Mouse (Mus musculus) embryo, embryonic 11 days (tissue): ENCODE measurements at regions not wholly inside any gene's neighbourhood (a gene's known extent, or its start where the extent isn't known, plus 50 kb on each side); places are given as distances from the start of the nearest gene placed in this dataset.

Experiments
- DNase-seq: peaks from one replicate; pipeline ENCODE4 v3.0.0-alpha.2; 2015

DNA sequence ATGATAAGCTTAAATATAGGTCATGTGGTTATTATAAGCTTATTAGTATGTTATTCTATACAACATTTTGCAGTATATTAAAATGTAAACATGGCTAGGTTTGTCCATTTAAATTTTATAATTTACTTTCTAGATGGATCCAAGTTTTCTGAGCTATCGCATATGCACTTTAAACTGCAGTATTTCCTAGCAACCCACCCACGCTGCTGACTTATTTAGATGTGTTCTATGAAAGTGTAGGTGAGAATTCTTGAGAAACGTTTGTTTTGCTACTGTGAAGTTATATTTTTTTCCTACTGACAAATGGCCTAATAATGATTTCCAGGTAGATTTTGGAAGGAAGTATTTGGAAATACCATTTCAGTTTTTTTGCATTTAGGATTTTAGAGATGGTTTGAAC is 308.0 kb downstream of the Gbe1 start:
- DNase-seq = no peak

DNA sequence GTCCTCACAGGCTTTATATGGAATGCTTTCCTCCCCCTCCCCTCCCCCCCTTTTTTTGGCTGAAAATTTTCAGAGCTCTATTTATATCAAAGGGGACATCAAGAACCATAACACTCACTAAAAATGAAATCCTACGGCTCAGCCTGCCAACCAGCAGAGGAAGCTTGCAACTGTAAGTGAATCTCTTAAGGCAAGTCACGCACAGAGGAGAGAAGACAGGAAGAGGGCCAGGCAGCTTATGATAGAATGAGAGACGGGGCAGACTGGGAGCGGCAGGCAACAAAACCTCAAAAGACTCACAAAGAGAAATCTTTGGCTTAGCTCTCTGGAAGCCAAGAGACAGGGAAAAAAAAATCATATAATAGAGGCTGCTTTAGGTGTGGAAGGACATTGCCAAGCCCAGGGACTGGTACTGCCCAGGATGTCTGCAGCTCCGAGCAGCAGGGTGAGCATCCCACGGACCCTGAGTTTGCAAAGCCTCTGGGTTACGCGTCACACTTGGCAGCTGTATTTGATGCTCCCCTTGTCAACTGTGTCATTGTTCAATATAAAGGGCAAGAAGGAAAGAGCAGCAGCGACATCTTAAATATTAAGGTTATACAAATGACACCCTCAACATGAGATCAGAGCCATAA is 330.0 kb downstream of the Gbe1 start:
- DNase-seq = no peak

DNA sequence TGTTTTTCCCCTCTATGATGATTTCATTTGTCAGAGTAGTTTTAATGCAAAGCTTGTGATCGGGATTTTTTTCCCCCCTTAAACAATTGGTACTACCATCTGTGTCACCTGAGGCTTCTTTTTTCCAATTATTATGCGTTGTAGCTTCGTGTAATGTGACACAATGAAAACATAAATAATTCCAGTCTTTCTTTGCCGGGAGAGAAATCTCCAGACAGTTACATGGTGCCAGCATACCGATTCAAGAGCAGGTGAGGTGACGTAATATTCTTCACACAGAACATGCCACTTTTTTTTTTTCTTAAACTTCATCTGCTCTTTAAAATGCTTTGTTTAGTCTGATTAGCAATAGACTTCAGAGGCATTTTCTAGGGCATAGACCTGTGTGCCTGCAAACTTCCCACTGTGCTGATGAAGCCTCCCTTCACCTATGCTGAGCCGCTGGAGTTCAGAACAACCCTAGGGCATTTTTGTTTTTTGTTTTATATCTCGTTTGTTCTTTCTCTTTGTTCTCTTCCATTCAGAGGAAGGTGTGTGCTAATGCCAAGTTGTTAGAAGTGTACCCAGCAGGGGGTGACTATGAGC is 331.0 kb downstream of the Gbe1 start:
- DNase-seq = no peak

DNA sequence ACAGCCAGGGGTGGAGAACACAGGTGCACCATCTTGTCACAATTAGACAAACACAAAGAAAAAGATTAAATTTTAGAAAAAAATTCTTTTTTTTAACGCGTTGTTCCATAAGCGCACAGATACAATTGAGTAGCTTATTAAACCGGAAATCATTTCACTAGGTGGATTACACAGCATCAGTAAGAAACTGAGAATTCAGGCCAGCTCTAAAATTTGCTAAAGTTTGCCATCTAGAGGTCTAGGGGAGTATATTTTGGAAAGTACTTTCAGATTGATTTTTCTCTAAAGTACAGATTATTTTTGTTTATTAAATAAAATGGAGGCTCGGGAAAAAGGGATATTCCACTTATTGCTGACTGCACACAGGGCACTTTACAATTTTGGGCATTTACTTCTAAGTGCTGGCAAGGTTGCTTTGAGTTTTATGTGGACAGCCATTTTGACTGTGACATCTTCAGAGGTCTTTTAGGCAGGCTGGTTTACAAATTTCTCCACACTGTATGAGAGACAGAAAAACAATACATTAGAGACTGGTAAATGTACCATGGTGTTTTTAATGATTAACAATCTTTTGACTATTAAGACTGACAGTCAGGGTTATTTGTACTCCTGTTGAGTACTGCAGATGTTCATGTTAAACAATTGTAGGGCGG is 340.8 kb downstream of the Gbe1 start:
- peak; percentile 34 for DNase-seq

DNA sequence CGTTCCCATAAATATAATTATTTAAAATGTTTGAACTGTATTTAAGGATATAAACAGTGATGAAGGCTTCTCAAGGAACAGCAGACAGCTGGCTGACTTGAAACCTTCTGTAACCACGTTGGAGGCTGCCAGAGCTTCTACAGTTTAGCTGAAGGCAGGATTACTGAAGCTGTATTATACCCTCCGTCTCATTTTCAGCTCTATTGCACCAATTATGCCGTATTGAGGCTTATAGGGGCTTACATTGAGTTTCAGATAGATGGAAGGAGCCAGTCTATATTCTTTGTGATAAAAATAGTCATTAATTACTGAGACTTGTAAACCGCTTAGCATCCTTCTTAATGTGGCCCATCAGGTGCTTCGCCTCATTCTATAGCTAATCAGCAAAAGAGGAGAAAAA is 376.1 kb downstream of the Gbe1 start:
- no peak for DNase-seq

DNA sequence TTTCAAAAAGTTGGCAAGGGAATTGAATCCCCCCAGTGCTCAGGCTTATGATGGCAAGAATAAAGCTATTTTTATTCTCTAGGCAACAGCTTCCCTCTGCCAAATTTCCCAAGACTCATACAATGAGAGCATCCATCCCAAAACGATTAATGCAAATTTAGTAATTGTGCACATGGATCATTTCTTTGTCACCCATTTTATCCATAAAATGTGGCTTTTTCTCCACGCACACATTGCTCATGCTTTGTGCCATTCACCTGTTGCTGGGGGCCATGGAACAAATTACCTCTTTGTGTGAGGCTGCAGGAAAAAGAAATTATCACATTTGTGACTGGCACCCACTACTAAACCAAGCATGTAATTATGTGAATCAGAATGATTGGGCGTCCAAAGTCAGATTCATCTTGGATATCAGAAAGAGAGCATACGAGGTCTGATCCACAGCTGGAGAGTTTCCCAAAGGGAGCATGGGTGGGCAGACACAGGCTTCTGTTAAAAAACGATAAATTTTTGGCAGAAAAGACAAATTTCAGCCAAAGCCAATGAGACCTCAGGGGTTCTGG is 411.1 kb downstream of the Gbe1 start:
- peak; percentile 16 for DNase-seq

DNA sequence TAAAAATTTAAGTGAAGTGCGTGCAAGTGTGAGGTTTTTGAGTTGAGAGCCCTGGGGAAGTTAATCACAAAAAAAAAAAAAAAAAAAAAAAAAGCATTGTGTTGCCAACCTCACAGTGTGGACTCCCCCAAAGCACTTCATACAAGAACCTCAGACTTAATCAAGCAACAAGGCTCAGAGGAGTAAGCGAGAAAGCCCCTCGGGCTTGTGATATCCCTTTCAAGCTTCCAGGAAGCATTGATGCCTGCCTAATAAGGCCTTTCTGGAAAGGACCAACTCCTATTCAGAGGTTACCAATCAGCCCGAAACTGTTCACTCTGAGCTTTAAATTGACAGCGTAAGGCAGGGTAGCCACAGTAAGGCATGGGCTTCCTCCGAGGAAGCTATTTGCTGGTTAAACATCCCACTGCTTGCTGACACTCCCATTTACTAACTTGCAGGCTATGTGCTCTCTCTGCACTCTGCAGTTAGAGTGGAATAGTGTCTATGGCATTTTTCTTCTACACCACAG is 411.6 kb downstream of the Gbe1 start:
- peak; percentile 50 for DNase-seq

DNA sequence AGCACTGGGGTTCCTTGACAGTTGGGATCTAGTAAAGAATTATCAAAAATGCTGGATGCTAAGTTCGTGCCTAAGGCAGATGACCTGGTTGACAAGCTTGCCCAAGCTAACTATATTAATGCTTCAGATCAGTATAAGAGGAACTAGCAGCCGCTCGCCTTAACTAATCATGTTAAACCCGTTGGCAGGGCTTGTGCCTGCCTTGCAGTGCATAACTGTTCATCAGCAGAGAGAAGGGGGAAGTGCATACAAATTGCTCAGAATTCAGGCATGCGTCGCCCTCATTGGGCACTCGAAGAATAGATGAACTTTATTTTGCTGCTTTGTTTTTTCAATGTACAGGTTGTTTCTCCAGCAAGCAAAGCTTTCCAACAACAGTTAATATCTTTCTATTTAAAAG is 419.3 kb downstream of the Gbe1 start:
- no peak for DNase-seq

DNA sequence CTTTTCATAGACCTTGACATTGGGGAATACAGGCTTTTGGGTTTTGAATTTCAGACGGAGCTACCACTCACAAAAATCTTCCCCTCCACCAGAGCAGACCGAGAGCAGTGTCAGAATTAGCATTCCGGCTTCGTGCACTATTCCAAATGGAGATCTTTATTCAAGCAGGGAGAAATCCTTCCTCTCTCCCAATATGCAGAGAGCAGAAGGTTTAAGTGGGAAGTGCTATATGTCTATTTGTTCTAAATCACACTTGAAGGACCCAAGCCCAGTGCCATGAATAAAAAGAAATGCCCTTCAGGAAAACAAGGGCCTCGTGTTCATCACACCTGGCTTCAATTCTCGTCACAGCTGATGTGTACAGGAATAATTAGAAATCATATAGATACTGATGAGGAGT is 426.3 kb downstream of the Gbe1 start:
- no peak for DNase-seq

DNA sequence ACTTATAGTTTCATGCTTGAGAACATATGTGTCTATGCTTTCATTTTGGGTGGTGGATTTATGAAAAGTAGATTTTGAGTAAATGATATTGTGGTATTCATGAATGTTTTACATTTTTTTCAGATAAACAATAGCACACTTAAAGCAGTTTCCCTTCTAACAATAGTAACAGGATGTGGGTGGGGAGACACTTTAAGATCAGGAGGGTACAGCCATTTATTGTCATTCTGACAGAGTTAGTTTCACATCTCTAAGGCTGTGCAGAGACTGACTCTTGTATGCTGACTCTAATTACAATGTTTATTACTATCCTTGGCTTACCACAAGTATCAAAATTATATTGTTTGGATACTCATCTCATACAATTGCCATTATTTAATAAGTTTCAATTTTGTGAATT is 440.5 kb downstream of the Gbe1 start:
- DNase-seq = no peak

DNA sequence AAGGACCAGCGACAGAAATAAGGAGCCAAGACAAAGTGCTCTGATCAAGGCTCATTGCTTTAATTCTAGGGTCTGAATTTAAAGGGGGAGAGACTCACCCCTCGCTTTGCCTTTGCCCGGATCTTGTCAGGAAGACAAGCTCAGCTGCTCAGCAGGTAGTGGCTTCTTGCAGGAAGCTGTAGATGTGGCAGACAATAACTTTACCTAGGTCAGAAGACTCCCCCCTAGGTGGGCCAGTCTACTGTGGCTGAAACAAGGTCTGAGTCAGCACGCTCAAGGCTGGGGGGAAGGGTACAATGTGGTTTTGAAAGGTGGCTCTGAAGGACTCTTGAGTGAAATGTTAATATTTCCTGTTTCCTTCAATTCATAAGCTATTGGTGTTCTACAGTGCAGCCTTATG is 484.3 kb downstream of the Gbe1 start:
- DNase-seq = no peak

DNA sequence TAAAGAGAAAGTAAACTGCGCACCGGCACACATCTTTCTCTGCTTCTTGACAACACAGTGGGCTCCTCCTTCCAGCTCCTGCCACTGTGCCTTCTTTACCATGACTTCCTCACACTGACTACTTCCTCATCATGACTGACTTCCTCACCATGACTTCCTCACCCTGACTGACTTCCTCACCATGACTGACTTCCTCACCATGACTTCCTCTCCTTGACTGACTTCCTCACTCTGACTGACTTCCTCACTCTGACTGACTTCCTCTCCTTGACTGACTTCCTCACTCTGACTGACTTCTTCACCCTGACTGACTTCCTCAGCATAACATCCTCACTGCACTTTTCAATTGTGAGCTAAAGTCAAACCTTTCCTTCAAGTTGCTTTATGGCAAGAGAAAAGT is 489.8 kb downstream of the Gbe1 start:
- DNase-seq = no peak

DNA sequence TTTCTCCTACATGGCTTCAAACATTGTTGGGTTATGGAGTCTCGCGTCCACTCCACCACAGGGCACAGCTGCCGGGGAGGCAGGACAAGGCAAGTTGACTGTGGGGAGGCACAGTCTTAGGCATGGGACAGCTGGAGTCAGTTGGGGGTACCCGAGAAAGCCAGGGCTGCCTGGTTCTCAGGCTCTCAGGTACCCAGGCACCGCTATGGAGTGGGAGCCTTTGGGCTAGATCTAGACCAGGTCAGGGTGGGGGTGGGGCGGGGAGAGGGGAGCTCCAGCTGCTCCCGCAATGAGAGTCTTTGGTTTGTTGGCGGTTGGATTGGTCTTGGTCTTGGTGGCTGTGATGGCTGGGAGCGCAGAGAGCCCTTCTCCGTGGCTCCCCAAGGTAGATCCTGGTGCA is 512.2 kb downstream of the Gbe1 start:
- no peak for DNase-seq

DNA sequence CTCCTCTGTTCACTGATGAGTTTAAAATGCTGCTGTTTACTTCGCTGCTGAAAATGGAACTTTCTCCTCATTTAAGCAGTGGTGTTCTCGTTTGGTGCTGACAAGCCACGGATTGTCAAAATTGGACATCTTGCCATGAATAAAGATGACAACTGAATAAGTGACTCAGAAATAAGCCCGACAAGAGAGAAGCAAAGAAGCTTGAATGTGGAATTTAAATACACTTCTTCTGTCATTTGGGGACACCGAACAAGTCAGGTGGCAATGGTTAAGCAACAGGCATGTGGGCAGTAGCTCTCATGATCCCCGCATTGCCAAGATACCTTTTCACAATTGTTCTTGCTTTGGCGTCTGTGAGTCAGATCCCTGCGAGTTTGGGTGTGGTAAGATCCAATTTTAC is 521.3 kb downstream of the Gbe1 start:
- no peak for DNase-seq

DNA sequence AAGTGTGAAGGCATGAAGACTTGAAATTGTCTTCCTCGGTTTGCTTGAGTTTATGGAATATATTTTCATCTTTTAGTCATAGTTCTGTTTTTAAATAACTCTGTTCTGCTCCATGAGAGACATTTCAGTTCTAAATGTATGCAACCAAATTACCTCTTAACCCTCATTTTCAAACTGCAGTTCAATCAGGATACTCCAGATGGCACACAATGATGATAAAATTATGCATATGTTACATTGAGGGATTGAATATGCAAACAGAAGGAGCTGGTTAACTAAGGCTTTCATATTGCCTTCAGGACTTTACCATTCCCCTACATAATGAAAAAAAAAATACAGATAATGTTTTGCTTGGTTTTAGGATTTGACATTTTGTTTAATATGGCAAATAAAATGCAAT is 524.4 kb downstream of the Gbe1 start:
- no peak for DNase-seq

DNA sequence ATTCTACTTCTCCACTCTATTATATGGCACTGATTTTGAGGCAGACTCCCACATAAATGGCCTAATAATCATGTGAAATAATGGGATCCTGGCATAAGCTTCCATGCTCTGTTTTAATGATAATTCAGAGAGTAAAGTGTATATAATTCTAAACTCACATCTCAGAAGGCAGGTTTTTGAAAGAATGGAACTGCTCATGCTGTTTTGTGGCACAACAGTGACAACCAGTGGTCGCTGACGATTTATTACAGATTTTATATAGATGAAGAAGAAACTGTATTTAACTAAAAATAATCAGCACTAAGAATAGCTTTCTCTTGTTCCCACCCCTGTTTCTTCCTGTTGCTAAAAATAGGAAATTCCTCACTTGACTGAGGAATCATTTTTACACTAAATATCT is 554.5 kb downstream of the Gbe1 start:
- no peak for DNase-seq

DNA sequence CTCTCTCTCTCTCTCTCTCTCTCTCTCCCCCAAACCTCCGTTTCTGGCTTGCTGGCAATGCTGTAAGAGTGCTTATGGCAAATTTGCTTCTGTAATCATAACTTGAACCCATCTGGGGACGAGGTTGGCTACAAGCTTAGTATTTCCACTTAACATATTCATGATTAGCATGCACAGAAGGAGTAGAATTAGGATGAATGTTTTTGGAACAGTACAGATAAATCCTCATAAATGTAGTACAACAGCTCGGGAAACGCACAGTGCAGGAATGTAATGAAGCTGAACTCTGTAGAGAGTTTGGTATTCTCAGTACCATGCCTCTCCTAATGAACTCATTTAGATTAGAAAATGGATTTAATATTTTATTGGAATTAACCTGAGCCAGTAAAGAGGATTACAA is 555.5 kb downstream of the Gbe1 start:
- DNase-seq = no peak

DNA sequence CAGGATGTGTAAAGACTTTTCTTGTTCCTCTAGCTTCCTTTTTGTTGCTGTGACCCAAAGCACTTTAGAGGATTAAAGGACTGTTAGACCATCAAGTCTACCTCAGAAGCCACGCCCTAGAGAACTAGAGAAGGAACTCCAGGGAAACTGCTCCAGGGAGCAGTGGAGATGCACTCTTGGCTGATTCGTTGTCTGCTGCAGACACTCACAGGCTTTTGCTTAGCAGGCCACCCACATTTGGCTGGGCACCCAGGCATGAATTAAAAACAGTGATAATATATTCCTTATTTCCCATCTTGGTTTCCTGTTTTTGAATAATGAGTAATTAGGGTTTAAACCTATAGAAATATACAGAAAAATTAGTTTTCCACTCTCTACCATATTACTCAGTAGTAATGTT is 560.3 kb downstream of the Gbe1 start:
- DNase-seq = no peak

DNA sequence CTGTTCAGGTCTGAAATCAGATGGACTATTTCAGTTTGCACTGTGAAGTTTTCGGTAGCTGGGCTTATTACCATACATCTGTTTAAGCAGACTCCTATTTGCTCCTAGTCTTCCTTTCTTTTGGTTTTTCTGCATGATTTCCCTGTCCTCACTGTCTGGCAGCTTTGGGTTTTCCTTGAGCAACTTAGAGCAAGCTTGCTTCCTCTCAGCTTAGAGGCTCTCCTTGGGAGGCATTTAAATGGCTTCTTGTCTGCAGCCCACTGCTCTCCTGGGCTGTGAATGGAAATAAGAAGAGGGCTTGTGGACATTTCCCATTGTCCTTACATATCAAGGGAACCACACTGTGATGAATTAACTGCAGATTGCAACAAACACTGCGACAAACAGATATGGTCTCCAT is 566.9 kb downstream of the Gbe1 start:
- DNase-seq = peak; percentile 3

DNA sequence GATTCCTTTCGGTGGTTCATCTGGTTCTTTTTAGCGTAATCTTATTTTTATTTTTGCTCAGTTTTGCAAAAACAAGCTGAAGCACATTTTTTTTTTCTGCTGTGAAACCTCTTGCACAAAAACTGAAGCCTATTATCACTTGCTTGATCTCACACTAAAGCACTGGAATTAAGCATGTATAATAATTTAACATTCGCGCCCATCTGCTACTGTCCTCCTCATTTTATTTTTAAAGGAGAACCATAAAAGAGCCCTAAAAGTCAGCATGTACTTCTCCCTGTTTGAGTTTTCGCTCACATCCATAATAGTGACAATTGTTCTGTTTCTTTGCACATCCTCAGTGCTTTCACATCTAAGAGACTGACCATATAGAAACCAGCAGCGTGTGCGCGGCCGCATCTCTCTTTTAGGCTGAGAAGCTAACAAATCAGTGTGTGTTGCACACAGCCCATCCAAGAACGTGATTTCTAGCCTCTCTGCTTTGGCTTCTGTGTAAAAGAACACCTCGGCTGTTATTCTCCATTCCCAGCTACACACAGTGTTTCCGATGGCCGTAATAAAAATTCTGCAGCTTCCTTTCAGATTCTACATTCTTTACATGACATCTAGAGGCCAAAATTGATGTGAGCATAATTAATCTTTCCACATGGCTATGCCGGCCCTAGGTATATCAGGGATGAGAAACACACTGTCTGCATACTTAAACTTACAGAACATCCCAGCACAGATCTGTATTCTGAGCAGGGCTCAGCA is 567.5 kb downstream of the Gbe1 start:
- peak; percentile 6 for DNase-seq

DNA sequence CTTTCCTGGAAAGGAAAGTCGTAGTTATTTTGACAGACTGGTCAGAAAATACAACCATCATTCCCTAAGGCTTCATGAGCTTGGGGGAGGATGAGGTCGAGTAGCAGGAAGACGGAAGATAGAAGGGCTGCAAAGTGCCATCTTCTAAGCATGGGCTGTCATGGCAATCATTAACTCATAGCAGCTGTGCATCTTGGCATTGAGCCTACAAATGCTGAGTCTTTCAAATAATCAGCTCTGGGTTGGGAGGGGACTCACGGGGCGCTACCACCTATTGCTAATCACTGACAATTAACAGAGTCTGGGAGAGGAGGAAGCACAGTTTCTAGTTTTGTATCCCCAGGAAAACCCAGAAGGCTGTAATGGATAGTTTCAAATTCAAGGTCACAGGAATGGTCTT is 586.3 kb downstream of the Gbe1 start:
- no peak for DNase-seq

DNA sequence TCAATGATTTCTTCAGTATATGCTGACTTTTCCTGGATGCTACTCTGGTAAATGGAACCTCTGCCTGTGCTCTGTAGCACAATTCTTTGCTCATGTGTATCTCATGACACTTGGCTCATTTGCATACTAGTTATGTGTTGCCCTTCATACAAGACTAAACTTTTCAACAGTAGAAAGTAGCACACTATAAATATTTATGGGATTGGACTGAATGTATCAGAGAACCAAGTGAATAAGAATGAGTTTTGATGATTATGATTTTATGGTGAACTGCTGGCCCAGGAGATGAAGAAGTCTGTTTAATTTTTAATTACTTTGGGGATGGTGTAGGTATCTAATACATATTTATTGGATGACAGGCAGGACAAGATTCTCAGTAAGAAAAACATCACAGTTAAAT is 606.3 kb downstream of the Gbe1 start:
- no peak for DNase-seq

DNA sequence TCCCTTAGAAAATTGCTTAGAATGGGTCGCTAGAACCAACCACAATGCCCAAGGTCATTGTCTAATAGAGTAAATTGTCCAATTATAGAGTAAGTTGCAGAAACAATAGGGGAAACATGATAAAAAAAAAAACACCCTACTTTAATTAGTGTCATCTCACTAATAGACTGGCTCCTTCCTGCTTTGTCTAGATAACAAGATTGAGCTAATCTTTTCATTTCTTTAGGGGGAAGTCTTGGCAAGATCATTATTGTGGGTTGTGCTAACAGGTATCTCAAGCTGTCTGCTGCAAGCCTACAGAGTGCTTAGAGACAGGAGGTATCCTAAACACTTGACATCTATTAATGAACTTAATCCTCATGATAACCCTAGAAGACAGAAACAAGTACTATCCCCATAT is 615.9 kb downstream of the Gbe1 start:
- no peak for DNase-seq

DNA sequence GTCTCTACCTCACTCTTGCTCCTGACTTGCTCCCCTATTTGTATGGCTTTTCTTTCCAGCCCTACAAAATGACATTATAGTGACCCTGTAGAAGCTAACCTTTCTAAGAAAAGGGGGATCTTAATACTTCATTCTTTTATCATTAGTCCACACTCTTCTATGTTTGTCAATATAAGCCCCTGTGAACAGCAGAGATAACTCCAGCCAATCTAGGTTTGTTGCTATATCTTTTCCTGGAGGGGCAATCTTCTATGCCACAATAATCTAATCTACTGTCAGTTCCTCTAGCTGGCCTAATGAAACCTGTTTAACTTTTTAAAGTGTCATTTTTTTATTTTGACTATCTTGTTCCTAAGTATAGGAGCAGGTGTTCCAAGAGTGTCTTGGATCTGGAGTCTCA is 622.2 kb downstream of the Gbe1 start:
- DNase-seq = no peak
